Comparison of ENCODE assay signal across 21 mouse cellular contexts in genomic region chr14:22546676-22546984, GRCm38 (mm10).
DNase-seq lines count a peak whose midpoint lies in the region; ATAC-seq and TF ChIP-seq lines count a peak whose summit lies in the region.
"Had no signal": no experiment of that assay in that cellular context is flagged by ENCODE, and none has a peak within 500 bp of the region (broad histone marks: within the 10 kb centered on the region; RNA-seq: fewer than 3 reads in every experiment).

No protein-coding gene starts in this region.

- WGBS in forebrain, embryonic 15.5 days: 28% methylated on average over 4 of the region's 4 CpGs
- WGBS in forebrain, postnatal 0 days: 31% methylated on average over 4 of the region's 4 CpGs
- WGBS in neural tube, embryonic 13.5 days: 23% methylated on average over 4 of the region's 4 CpGs

- no peaks in the 10 kb centered on the region for H3K36me3 ChIP-seq in forebrain, embryonic 15.5 days
- H3K36me3 ChIP-seq in forebrain, postnatal 0 days (ENCODE audit: insufficient read depth): no peaks in the 10 kb centered on the region
- H3K36me3 ChIP-seq in neural tube, embryonic 13.5 days: no peaks in the 10 kb centered on the region
- H3K36me3 ChIP-seq: embryonic facial prominence, embryonic 13.5 days; heart, embryonic 10.5 days; limb, embryonic 12.5 days; liver, embryonic 12.5 days had no signal

- ATAC-seq in forebrain, embryonic 15.5 days (replicated peaks): 0 out of 2 replicates have a peak, but pooled peaks have one; percentile 26
- no peak for ATAC-seq in forebrain, postnatal 0 days
- ATAC-seq in neural tube, embryonic 13.5 days (ENCODE audit: low read depth): peak; percentile 40; the same call in 1 of the 2 replicates
- ATAC-seq: liver, embryonic 12.5 days had no signal

- H3K4me1 ChIP-seq in forebrain, embryonic 15.5 days: peaks cover 12% of the 10 kb centered on the region; the same call in 1 of the 2 replicates
- H3K4me1 ChIP-seq in forebrain, postnatal 0 days (ENCODE audit: insufficient read depth): no peaks in the 10 kb centered on the region
- peaks cover 18% of the 10 kb centered on the region for H3K4me1 ChIP-seq in neural tube, embryonic 13.5 days (replicated peaks)
- H3K4me1 ChIP-seq: heart, embryonic 10.5 days; liver, embryonic 12.5 days had no signal

- TF ChIP-seq CTCF in forebrain, postnatal 0 days (IDR thresholded peaks at IDR 0.05; ENCODE audit: low read depth): no peak

- H3K27ac ChIP-seq in forebrain, embryonic 15.5 days (replicated peaks): no peak overlapping the region
- no peak overlapping the region for H3K27ac ChIP-seq in forebrain, postnatal 0 days (ENCODE audit: low read depth, low read length)
- no peak overlapping the region for H3K27ac ChIP-seq in neural tube, embryonic 13.5 days (replicated peaks)
- H3K27ac ChIP-seq: embryonic facial prominence, embryonic 13.5 days; heart, embryonic 10.5 days; limb, embryonic 12.5 days; liver, embryonic 12.5 days; macrophage had no signal

- no peak overlapping the region for H3K4me2 ChIP-seq in forebrain, embryonic 15.5 days (replicated peaks)
- no peak overlapping the region for H3K4me2 ChIP-seq in forebrain, postnatal 0 days (ENCODE audit: low read depth)
- H3K4me2 ChIP-seq in neural tube, embryonic 13.5 days: no peak overlapping the region
- H3K4me2 ChIP-seq: embryonic facial prominence, embryonic 13.5 days; limb, embryonic 12.5 days; liver, embryonic 12.5 days; lung, embryonic 14.5 days had no signal

- no peaks in the 10 kb centered on the region for H3K9me3 ChIP-seq in forebrain, embryonic 15.5 days
- H3K9me3 ChIP-seq in forebrain, postnatal 0 days (ENCODE audit: low read length): no peaks in the 10 kb centered on the region
- H3K9me3 ChIP-seq in neural tube, embryonic 13.5 days: no peaks in the 10 kb centered on the region
- H3K9me3 ChIP-seq: embryonic facial prominence, embryonic 13.5 days; heart, embryonic 10.5 days; limb, embryonic 12.5 days; liver, embryonic 12.5 days had no signal

- no peak overlapping the region for H3K4me3 ChIP-seq in forebrain, embryonic 15.5 days
- no peak overlapping the region for H3K4me3 ChIP-seq in forebrain, postnatal 0 days (ENCODE audit: low read depth, low read length)
- H3K4me3 ChIP-seq in neural tube, embryonic 13.5 days: no peak overlapping the region
- H3K4me3 ChIP-seq: embryonic facial prominence, embryonic 13.5 days; heart, embryonic 10.5 days; limb, embryonic 12.5 days; liver, embryonic 12.5 days had no signal

- no peak overlapping the region for H3K9ac ChIP-seq in forebrain, embryonic 15.5 days (replicated peaks)
- H3K9ac ChIP-seq in forebrain, postnatal 0 days: no peak overlapping the region
- H3K9ac ChIP-seq in neural tube, embryonic 13.5 days: no peak overlapping the region
- H3K9ac ChIP-seq: embryonic facial prominence, embryonic 13.5 days; limb, embryonic 12.5 days; liver, embryonic 12.5 days; lung, embryonic 14.5 days had no signal

- no peak for DNase-seq in forebrain, postnatal 0 days
- peak; percentile 62 for DNase-seq in retina, postnatal 1 day
- no peak for DNase-seq in retina, embryonic 14.5 days (ENCODE audit: low spot score)
- peak; percentile 16 for DNase-seq in mesoderm, embryonic 11.5 days (ENCODE audit: low read depth, low spot score)
- no peak for DNase-seq in spleen, postnatal 36 days (ENCODE audit: low spot score in 2 of 2)
- DNase-seq in thymus, postnatal 14 days: no peak
- DNase-seq: adrenal gland, postnatal 25 days; B cell, adult 2 months; cerebellum, adult 11-12 months; cerebellum, postnatal 36 days; gastrocnemius, postnatal 25 days; kidney, adult 11 months; lung, embryonic 14.5 days; thymus, postnatal 36 days had no signal

- H3K27me3 ChIP-seq in forebrain, embryonic 15.5 days: 0 out of 2 replicates have a peak, but pooled peaks cover 6% of the 10 kb centered on the region
- H3K27me3 ChIP-seq in forebrain, postnatal 0 days (ENCODE audit: insufficient read depth, low read length): no peaks in the 10 kb centered on the region
- no peaks in the 10 kb centered on the region for H3K27me3 ChIP-seq in neural tube, embryonic 13.5 days
- H3K27me3 ChIP-seq: embryonic facial prominence, embryonic 13.5 days had no signal

Comparison
In these comparisons a context has a peak if more than half of its experiments do, and no peak if none do; other contexts are left out.
1. DNase-seq: peak in retina, postnatal 1 day (single experiment) and mesoderm, embryonic 11.5 days (single experiment); none in forebrain, postnatal 0 days (single experiment), retina, embryonic 14.5 days (single experiment), spleen, postnatal 36 days (0 of 2) and thymus, postnatal 14 days (single experiment).